ENCODE assay signal across 8 mouse cellular contexts in genomic region chr13:37312222-37312928, GRCm38 (mm10). TPM values are rescaled to one million over a fixed set of nuclear protein-coding genes. Genes with fewer than 3 reads are reported as not detected.
DNase-seq lines count a peak whose midpoint lies in the region; ATAC-seq and TF ChIP-seq lines count a peak whose summit lies in the region.

No protein-coding gene starts in this region.

- ATAC-seq in granulocyte monocyte progenitor cell, adult 5-6 weeks (replicated peaks; ENCODE audit: poor library complexity, severe bottlenecking) = peak; percentile 95
- ATAC-seq in intestine, postnatal 0 days = peak; percentile 64; the same call in 1 of the 2 replicates

- WGBS in intestine, postnatal 0 days = 3% methylated on average over 25 of the region's 25 CpGs
- whole genome bisulfite sequencing in midbrain, embryonic 10.5 days = 2% methylated on average over 25 of the region's 25 CpGs

- intact Hi-C loops in left cerebral cortex, postnatal 36 days (cut with DNase I) = loop anchor here (2.0 to 5.0 kb wide), 6 partner anchors 420 to 1292 kb away; partner anchors contain the start of gene Nrn1

- H3K4me1 ChIP-seq in intestine, postnatal 0 days (replicated peaks; ENCODE audit: control insufficient read depth, insufficient read depth, low read length) = 0 out of 2 replicates have a peak, but pooled peaks cover 4% of the 10 kb centered on the region
- peaks cover 26% of the 10 kb centered on the region for H3K4me1 ChIP-seq in midbrain, embryonic 10.5 days

- no peaks in the 10 kb centered on the region for H3K36me3 ChIP-seq in intestine, postnatal 0 days (ENCODE audit: control insufficient read depth, insufficient read depth)
- no peaks in the 10 kb centered on the region for H3K36me3 ChIP-seq in midbrain, embryonic 10.5 days

- peak overlapping the region; percentile 74 for H3K4me2 ChIP-seq in intestine, postnatal 0 days (replicated peaks; ENCODE audit: low read depth)

- peak; percentile 91 for TF ChIP-seq CTCF in intestine, postnatal 0 days (IDR thresholded peaks at IDR 0.05; ENCODE audit: low read depth)

- peak overlapping the region; percentile 31 for H3K4me3 ChIP-seq in intestine, postnatal 0 days (ENCODE audit: low read depth, low read length)
- peak overlapping the region; percentile 52 for H3K4me3 ChIP-seq in midbrain, embryonic 10.5 days

- H3K9me3 ChIP-seq in intestine, postnatal 0 days (ENCODE audit: control insufficient read depth) = no peaks in the 10 kb centered on the region
- no peaks in the 10 kb centered on the region for H3K9me3 ChIP-seq in midbrain, embryonic 10.5 days (replicated peaks)

- peaks cover 9% of the 10 kb centered on the region; the same call in 1 of the 2 replicates for H3K27me3 ChIP-seq in intestine, postnatal 0 days (replicated peaks; ENCODE audit: control insufficient read depth, insufficient read depth, low read length)
- peaks cover 50% of the 10 kb centered on the region for H3K27me3 ChIP-seq in midbrain, embryonic 10.5 days (ENCODE audit: low read depth, poor library complexity, severe bottlenecking)

- peak; percentile 90 for DNase-seq in adrenal gland, adult 2 months
- peak; percentile 93 for DNase-seq in embryo, embryonic 11.5 days (ENCODE audit: low read depth, low spot score)
- peak; percentile 89 to 93 for DNase-seq in left cerebral cortex, postnatal 36 days (ENCODE audit: low spot score in 2 of 2)
- peak; percentile 87 for DNase-seq in midbrain, embryonic 10.5 days (ENCODE audit: low spot score)
- DNase-seq in right cerebral cortex, postnatal 36 days (ENCODE audit: low spot score in 2 of 2) = peak; percentile 90 to 93
- peak; percentile 82 to 93 for DNase-seq in urinary bladder, postnatal 4 days (ENCODE audit: low spot score in 2 of 2)

- H3K9ac ChIP-seq in intestine, postnatal 0 days (ENCODE audit: low read depth, low read length) = 0 out of 2 replicates have a peak overlapping the region, but pooled peaks have one; percentile 40

- no peak overlapping the region for H3K27ac ChIP-seq in intestine, postnatal 0 days (ENCODE audit: low read depth, low read length)
- peak overlapping the region; percentile 85 for H3K27ac ChIP-seq in midbrain, embryonic 10.5 days (replicated peaks)

RNA-seq across cellular contexts. Expression of gene Ly86, which starts 32.6 kb away (rescaled TPM):
- 1 to 10 TPM; 5.9 to 6.0 TPM for total RNA-seq in adrenal gland, adult 2 months (2021)
- 2.1 and 2.4 TPM in 2 replicates for polyA plus RNA-seq in adrenal gland, adult 2 months (2012; rRNA removed)
- total RNA-seq in granulocyte monocyte progenitor cell, adult 5-6 weeks (2014; fragmentation: Nextera tagmentation) = 195 and 204 TPM in 2 replicates
- total RNA-seq in granulocyte monocyte progenitor cell, adult 5-6 weeks (2017) = 155 and 188 TPM in 2 replicates
- polyA plus RNA-seq in intestine, postnatal 0 days (2015; fragmentation: Nextera tagmentation; extraction: Ambion mirVana) = 6.7 and 8.3 TPM in 2 replicates
- 1 to 10 TPM; 9.0 to 9.1 TPM for total RNA-seq in left cerebral cortex, postnatal 36 days (2021)
- polyA plus RNA-seq in midbrain, embryonic 10.5 days (2016; fragmentation: Nextera tagmentation; extraction: Ambion mirVana) = 3.9 and 5.6 TPM in 2 replicates

Comparison
In these comparisons a context has a peak if more than half of its experiments do, and no peak if none do; other contexts are left out.
1. RNA of gene Ly86, which starts 32.6 kb away (total RNA-seq): 155 to 204 TPM in granulocyte monocyte progenitor cell, adult 5-6 weeks; 9.0 to 9.1 TPM in left cerebral cortex, postnatal 36 days and 5.9 to 6.0 TPM in adrenal gland, adult 2 months; every median in the first group is over 10 times any median in the second.
2. Peak in every context shown above with its lines, with median percentiles within 50 percentile points of each other: DNase-seq.